Mouse (Mus musculus): ENCODE measurements around the gene Fgf12.

Gene Fgf12

DNA sequence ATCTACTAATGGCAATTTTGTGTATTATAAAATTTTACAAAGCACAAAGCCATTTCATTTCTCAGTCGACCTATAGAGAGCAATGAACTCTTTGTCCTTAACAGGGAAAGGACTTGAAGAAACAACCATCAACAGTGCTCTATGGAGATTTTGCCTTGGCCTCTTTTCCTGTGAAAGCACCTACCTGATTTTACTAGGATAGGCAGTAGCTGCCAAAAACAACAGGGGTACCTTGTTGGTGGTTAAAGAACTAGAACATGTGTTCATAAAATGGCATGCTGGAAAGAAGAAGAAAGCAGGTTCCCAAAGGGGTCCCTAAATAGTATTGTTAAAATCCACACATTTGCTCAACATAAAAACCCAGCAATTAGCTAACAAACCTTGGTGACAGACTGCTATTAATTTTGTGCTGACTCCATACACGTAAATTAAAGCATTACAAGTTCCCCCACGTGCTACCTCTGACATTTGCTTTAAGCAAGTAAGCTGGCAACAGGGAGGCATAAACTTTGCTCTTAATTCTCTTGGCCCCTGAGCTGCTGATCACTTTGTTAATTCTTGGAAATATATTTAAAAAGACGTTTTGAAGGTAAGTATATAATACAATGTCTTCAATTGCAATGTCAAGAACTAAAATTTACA, 463.1 kb downstream of the Fgf12 start:
- DNase-seq: no peak

DNA sequence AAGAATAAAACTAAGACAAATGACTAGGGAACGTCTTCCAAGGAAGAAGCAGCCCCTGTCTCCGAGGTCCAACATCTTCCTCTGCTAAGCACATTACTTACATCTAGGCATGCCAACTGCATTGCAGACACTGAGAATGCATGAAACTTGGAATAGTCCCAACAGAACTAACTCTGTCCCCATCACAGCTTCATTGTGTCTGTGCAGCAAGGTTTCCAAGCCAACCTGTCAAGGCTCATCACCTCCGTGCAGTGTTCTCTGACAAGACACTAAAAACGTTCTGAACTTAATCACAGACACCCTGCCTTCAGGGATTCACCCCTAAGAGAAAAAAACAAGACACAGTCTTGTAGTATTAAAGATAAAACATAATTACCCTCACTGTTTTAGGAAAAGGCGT, 495.0 kb downstream of the Fgf12 start:
- DNase-seq: no peak

DNA sequence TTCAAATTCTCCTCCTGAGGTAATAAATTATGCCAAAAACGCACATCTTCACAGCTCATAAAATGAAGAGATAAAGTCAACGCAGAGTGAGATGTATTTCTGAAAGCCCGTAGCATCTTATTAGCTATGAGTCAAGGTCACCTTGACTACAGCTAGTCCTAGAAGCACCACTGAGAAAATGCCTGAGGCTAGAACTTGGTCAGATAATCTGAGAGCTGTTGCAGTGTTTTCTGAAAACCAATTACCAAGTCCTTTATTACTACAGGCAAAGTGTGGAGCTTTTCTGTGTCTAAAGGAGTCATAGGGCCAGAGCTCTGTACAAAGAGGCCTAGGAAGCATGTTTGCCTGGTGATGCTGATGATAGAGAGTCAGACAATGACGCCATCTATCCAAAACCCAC, 498.6 kb downstream of the Fgf12 start:
- DNase-seq: no peak

DNA sequence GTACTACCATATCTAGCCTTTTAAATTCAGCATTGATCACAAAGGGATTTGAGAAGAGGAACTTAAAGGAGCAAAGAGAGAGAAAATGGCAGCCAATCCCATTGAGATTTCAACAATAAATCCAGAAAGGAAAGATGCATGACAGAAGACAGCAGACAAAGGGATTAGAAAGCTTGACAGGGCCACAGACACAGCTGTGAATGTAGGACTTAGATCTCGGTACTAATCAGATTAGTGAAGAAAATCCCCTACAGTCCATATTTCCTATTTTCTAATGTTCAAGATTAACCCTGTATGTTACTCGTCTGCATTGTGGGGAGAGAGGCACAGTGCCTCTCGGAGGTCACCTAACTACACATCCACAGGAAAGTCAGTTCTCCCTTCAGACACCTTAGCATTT, 500.9 kb downstream of the Fgf12 start:
- no peak for DNase-seq

DNA sequence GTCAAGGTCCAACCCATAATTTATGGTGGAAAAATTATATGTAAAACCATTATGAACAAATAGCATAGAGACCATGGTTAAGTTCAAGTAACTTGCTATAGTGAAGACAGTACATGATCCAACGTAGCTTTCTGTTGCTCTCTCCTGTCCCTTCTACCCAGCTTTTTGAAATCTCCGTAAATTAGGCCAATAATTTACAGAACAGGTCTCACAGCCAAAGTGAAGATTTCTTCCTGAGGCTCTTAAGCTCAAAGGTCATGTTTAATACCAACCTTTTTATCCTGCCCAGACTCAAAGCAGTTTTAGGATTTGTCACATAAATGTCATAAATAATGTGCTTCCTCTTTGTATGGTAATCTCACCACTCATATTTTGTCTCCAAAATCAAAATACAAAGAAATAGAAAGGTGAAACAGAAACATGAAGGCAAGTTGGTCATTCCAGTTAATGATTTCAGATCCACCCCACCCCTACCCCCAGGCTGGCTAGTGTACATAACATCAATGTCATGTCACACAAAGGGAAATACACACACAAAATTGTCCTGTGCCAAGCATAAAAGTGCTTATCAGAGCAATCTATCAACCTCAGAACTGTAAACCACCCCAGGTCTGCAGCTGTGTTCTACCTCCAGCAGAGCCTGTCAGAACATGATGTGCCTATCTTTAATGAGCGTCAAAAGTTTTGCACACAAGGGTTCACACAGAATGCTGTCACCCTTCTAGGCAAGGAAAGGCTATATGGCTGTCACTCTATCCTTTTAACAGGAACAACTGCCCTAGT, 509.8 kb downstream of the Fgf12 start:
- DNase-seq: no peak

DNA sequence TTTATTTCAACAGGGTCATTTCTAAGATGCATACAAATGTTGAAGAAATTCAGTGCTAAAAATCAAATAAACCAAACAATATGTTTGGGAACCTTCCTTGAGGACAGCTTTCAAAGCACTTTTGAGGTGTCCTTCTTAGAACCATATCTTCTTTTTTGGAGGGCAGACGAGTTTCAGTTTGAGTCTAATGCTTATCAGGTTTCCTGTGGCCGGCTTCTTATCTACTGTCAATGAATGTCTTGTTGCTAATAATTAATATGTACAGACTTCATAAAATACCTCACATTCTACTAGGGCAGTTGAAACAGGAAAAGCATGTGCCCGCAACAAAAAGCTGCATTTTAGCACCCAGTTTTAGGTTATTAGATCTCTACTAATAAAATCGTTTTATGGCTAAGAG, 513.5 kb downstream of the Fgf12 start:
- no peak for DNase-seq

DNA sequence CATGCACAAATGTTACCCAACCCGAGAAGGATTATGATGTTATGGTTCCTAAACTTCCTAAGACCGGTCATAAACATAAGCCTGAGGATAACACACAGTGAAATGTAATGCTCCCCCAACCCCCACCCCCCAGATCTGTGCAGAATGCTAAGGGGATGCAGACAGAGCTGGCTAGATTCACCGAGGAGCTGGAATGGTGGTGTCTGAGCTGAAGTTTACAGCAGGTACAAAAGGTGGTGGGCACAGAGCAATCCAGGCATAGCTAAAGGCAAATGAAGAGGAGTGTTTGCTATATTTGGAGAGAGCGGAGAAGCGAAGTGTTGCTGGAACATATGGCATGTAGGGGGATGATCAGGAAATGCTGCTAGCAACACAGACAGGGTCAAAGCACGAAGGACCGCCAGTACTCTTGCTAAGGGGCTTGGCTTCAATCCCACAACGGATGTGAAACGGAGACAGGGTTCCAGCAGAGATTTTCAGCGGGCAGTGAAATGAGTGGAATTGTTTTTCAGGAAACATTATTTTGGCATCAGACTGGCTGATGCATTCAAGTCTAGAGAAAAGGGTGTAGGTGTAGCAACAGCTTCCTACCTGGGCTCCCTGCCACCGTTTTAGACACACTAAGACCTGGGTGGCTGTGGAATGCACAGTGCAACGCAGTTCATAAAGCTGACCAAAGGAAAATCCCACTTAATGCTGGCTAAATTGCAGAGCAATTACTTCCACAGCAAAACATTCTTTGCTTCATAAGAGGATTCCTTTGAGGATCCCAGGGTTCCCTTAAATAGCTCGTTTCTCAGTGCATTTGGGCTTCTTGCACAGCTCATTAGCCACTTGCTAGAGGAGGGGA, 514.6 kb downstream of the Fgf12 start:
- peak; percentile 50 for DNase-seq

DNA sequence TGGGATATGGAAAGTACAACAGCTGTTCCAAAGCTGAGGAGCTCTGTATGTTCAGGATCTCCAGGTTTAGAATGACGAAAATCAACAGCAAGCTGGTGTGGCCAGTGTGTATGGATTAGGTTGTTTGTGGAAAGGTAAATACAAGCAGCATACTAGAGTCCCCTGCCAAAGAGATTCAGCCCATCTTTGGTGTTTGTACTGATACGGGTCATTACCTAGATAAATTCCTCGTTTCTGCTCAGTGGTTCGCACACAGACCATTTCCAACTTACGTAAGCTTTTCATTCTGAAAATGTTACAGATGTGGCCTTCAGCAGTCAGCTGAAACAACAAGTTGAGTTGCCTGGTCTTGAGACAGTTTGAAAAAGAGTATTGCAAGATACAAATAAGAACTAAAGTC, 536.9 kb downstream of the Fgf12 start:
- DNase-seq: no peak

DNA sequence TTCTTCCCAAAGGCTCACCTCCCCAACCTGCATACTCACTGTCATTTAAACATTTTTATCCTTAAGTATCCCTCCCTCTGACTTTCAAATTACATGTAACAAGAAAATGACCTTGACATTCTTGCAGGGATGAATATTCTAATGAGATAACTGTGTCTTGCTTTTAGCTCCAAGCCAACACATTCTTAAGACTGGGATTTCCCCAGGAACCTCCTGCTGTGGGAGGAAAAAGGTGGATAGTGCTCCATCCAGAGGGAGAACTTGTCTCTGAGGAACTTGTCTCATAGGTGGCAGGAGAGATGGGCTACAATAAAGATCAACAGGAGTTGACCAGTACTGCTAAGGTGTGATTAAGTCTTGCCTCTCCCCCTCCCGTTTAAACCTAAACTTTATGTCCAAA, 540.5 kb downstream of the Fgf12 start:
- no peak for DNase-seq

DNA sequence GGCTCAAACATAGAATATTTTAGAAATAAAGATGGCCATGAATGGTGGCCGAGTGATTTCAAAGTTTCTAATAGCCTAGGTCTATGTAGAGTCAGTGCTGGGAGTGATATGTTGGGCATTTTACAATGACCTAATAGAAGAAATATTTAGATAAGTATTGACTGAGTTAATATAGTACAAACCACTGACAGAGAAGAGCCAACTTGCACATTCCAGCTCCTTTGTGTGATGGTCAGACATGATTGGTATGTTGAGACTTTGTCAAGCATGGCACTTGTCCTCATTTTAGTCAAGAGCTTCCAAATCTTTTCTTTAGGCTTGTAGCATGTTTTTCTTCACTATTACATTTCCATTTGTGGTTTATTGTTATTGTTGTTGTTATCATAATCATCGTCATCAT, 596.4 kb downstream of the Fgf12 start:
- no peak for DNase-seq

DNA sequence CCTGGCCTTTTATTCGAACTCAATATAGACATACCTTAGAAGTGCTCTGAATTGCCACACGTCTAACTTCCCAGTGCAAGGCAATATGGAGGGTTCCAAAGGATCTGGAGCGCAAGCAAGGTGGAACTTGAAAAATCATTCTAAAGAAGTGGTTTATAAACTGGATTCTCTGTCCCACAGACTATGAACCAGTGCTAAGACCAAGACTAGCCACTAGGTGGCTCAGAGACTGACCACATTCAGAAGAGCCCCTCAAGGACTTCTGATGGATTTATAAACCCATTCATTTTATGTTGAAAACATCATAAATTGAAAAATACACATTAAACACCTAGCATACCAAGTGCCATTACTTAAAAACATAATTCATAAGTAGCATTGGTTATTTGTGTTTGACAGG, 611.9 kb downstream of the Fgf12 start:
- peak; percentile 7 for DNase-seq

DNA sequence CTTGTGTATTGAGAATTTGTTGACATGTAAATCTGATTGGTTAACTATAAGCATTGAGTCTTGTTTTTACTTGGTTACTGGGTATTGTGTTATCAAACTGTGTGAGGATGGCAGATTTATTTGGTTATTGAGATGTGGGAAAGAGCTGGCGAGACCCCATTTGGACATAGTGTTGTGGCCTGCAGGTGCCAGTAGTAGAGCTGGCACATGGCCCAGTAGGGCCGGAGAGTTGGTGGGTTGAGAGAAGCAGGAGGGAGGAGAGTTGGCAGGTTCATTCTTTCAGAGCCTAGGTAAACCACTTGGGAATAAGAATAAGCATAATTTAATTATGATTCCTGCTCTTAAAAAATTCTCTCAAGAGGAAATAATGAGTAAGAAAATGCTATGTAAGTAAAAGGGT, 625.9 kb downstream of the Fgf12 start:
- DNase-seq: no peak

Data from cerebellum, adult 11 months (tissue).